Mouse (Mus musculus) spleen, adult 2 months (tissue): ENCODE results near the gene Cnga4.

Experiments used
- CTCF ChIP-seq: fragments of 200-500 bp; IDR thresholded peaks from 2 replicates; pipeline ENCODE4 v1.5.1; 2011; ENCODE audit warnings: mild to moderate bottlenecking, inconsistent platforms; ENCODE audit not compliant: insufficient read depth, insufficient read length, insufficient replicate concordance; ENCODE audit errors: extremely low read depth
- POLR2A ChIP-seq: fragments of 200-500 bp; IDR thresholded peaks from 2 replicates; pipeline ENCODE4 v1.6.1; 2011; ENCODE audit warnings: low read depth, low read length, inconsistent platforms

DNA sequence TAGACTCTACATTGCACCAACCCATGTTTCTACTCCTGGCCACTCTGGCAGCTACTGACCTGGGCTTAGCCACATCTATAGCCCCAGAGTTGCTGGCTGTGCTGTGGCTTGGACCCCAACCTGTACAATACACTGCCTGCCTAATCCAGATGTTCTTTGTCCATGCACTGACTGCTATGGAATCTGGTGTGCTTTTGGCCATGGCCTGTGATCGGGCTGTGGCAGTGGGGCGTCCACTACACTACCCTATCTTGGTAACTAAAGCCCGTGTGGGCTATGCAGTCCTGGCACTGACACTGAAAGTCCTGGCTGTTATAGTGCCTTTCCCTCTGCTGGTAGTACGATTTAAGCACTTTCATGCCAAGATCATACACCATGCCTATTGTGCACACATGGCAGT is 35.8 kb upstream of the Cnga4 start:
- no peak for TF ChIP-seq CTCF
- TF ChIP-seq POLR2A, result no peak
